Mouse (Mus musculus): Measurements from ENCODE around the gene Plekho2. TPM values are rescaled to one million over a fixed set of nuclear protein-coding genes. Genes with fewer than 3 reads are reported as not detected.

Gene Plekho2
- polyA plus RNA-seq, 1 experiment from 2014 or later = 21.4 TPM

DNA sequence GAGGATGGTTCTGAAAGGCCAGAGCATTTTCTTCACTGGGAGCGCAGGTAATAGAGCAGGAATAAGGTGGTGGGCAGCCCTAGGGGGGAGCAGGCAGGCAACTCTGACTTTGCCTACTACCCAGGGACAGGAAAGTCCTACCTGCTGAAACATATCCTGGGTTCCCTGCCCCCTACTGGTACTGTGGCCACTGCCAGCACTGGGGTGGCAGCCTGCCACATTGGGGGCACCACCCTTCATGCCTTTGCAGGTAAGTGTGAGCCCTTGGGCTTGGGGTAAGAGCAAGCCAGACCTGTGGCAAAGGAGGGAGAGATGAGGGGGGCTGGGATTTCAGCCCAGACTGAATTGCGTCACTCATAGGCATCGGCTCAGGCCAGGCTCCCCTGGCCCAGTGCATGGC, 9.3 kb upstream of the Plekho2 start:
- Histone ChIP-seq H3K4me3 (replicated peaks; ENCODE audit: low read length) (peak overlapping the region; percentile 58), H3K36me3 (ENCODE audit: control insufficient read depth, insufficient read depth, low read length) (peaks cover 15% of the 10 kb centered on the region; the same call in 1 of the 2 replicates), H3K27ac (ENCODE audit: low read length) (no peak overlapping the region), H3K9ac (ENCODE audit: low read length) (peak overlapping the region; percentile 66; the same call in 1 of the 2 replicates), H3K27me3 (ENCODE audit: control insufficient read depth, insufficient read depth, low read length) (no peaks in the 10 kb centered on the region), H3K4me1 (ENCODE audit: control insufficient read depth, insufficient read depth, low read length) (peaks cover 22% of the 10 kb centered on the region), H3K4me2 (ENCODE audit: low read depth, low read length) (peak overlapping the region; percentile 80), H3K9me3 (replicated peaks; ENCODE audit: control insufficient read depth, low read length) (no peaks in the 10 kb centered on the region)
- no peak for ATAC-seq (ENCODE audit: insufficient read depth, low FRiP score)
- WGBS = 98% methylated on average over 3 of the region's 3 CpGs

GRCm38 (mm10) chr9:65587573-65588358, 7.9 kb upstream of the Plekho2 start:
- Histone ChIP-seq H3K4me3 (replicated peaks; ENCODE audit: low read length) (peak overlapping the region; percentile 58), H3K9me3 (replicated peaks; ENCODE audit: control insufficient read depth, low read length) (no peaks in the 10 kb centered on the region), H3K36me3 (ENCODE audit: control insufficient read depth, insufficient read depth, low read length) (0 out of 2 replicates have a peak, but pooled peaks cover 8% of the 10 kb centered on the region), H3K4me2 (ENCODE audit: low read depth, low read length) (peak overlapping the region; percentile 80), H3K27me3 (ENCODE audit: control insufficient read depth, insufficient read depth, low read length) (no peaks in the 10 kb centered on the region), H3K27ac (ENCODE audit: low read length) (no peak overlapping the region), H3K4me1 (ENCODE audit: control insufficient read depth, insufficient read depth, low read length) (peaks cover 22% of the 10 kb centered on the region), H3K9ac (ENCODE audit: low read length) (peak overlapping the region; percentile 66)
- peak; percentile 14; the same call in 1 of the 2 replicates for ATAC-seq (ENCODE audit: insufficient read depth, low FRiP score)
- WGBS = 0% methylated on average over 64 of the region's 64 CpGs

DNA sequence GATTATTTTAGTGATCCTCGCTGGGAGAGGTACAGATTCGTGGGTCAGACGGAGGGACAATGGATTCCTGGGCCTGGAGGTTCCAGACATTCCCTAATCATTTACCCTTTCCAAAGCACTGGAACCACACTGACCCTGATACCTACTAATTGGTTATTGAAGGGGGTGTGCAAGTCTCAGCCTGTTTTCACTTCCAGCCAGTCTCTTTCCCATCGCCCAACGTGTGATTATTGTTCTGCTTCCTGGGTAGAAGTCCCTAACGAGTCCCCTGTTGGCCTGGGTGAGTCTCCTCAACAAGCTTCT, 7.4 kb upstream of the Plekho2 start:
- 0% methylated on average over 6 of the region's 6 CpGs for WGBS
- Histone ChIP-seq H3K4me3 (replicated peaks; ENCODE audit: low read length) (peak overlapping the region; percentile 58), H3K4me1 (ENCODE audit: control insufficient read depth, insufficient read depth, low read length) (peaks cover 22% of the 10 kb centered on the region), H3K27ac (ENCODE audit: low read length) (no peak overlapping the region), H3K9me3 (replicated peaks; ENCODE audit: control insufficient read depth, low read length) (no peaks in the 10 kb centered on the region), H3K9ac (ENCODE audit: low read length) (peak overlapping the region; percentile 66), H3K27me3 (ENCODE audit: control insufficient read depth, insufficient read depth, low read length) (no peaks in the 10 kb centered on the region), H3K4me2 (ENCODE audit: low read depth, low read length) (peak overlapping the region; percentile 80), H3K36me3 (ENCODE audit: control insufficient read depth, insufficient read depth, low read length) (0 out of 2 replicates have a peak, but pooled peaks cover 3% of the 10 kb centered on the region)
- no peak for ATAC-seq (ENCODE audit: insufficient read depth, low FRiP score)

- H3K4me2 ChIP-seq (ENCODE audit: low read depth, low read length) = peak within 1 kb of the TSS; percentile 80
- H3K4me3 ChIP-seq (replicated peaks; ENCODE audit: low read length) = peak within 1 kb of the TSS; percentile 58
- peak; percentile 90 for ATAC-seq (ENCODE audit: insufficient read depth, low FRiP score)
- H3K36me3 ChIP-seq (ENCODE audit: control insufficient read depth, insufficient read depth, low read length) = 0 out of 2 replicates have a peak, but pooled peaks cover 3% of the 10 kb centered on the region
- H3K9ac ChIP-seq (ENCODE audit: low read length) = peak within 1 kb of the TSS; percentile 66
- peaks cover 22% of the 10 kb centered on the region for H3K4me1 ChIP-seq (ENCODE audit: control insufficient read depth, insufficient read depth, low read length)
- no peaks in the 10 kb centered on the region for H3K9me3 ChIP-seq (replicated peaks; ENCODE audit: control insufficient read depth, low read length)
- H3K27ac ChIP-seq (ENCODE audit: low read length) = no peak within 1 kb of the TSS
- no peaks in the 10 kb centered on the region for H3K27me3 ChIP-seq (ENCODE audit: control insufficient read depth, insufficient read depth, low read length)
- WGBS = 9% methylated on average over 28 of the region's 28 CpGs
Observed at GRCm38 (mm10) chr9:65586406-65587269, 6.8 kb upstream of the Plekho2 start, which contains the start of gene Pif1. Pif1 (plus strand) TSS chr9:65587160.

- WGBS = 16% methylated on average over 8 of the region's 8 CpGs
- Histone ChIP-seq H3K36me3 (ENCODE audit: control insufficient read depth, insufficient read depth, low read length) (no peaks in the 10 kb centered on the region), H3K9ac (ENCODE audit: low read length) (no peak overlapping the region), H3K9me3 (replicated peaks; ENCODE audit: control insufficient read depth, low read length) (no peaks in the 10 kb centered on the region), H3K4me1 (ENCODE audit: control insufficient read depth, insufficient read depth, low read length) (peaks cover 4% of the 10 kb centered on the region), H3K4me2 (ENCODE audit: low read depth, low read length) (no peak overlapping the region), H3K27ac (ENCODE audit: low read length) (no peak overlapping the region), H3K27me3 (ENCODE audit: control insufficient read depth, insufficient read depth, low read length) (no peaks in the 10 kb centered on the region), H3K4me3 (replicated peaks; ENCODE audit: low read length) (no peak overlapping the region)
- ATAC-seq (ENCODE audit: insufficient read depth, low FRiP score) = no peak
Observed at GRCm38 (mm10) chr9:65583045-65583444, 3.2 kb upstream of the Plekho2 start.

DNA sequence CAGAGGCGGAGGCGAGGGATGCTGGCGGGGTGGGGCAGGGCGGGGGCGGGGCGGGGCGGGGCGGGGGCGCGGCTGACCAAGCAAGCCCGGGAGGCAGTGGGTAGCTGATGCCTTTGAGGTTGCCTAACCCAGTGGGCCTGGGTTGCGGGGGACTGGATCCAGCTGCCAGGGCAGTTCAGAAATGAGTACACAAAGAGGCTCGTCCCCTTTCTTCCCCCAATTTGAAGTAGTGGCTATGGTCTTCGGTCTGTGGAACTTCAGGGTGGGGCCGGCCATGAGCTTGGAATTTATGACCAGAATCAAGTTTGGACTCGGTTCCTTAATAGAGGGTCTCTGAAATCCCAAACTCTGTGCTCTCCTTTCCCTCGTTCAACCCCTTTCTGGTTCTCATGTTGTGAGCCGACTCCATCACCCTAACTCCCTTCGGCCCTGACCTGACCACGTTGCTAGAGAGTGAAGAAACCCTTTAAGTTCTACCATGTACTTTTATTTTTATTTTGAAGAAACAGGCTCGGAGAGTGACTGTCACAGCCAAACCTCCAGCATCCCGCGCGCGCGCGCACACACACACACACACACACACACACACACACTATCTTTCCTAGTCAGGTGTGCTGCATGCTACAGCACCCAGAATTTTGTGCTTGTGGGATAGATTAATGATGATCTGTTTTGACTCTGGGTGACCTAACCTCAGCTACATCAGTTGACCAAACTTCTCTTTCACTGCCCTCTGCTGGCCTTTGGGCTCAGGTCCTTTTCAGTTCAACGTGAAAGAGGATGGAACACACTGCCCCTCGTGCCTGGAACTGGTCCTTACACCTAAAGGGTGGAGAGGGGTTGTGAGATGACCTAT, 789 bp upstream of the Plekho2 start:
- 4% methylated on average over 24 of the region's 29 CpGs for WGBS
- Histone ChIP-seq H3K9ac (ENCODE audit: low read length) (peak overlapping the region; percentile 61; the same call in 1 of the 2 replicates), H3K36me3 (ENCODE audit: control insufficient read depth, insufficient read depth, low read length) (no peaks in the 10 kb centered on the region)

GRCm38 (mm10) chr9:65578801-65579249, 1.0 kb downstream of the Plekho2 start:
- Histone ChIP-seq H3K9me3 (replicated peaks; ENCODE audit: control insufficient read depth, low read length) (no peaks in the 10 kb centered on the region), H3K4me2 (ENCODE audit: low read depth, low read length) (peak overlapping the region; percentile 65), H3K27me3 (ENCODE audit: control insufficient read depth, insufficient read depth, low read length) (no peaks in the 10 kb centered on the region), H3K27ac (ENCODE audit: low read length) (peak overlapping the region; percentile 65), H3K4me3 (replicated peaks; ENCODE audit: low read length) (peak overlapping the region; percentile 66), H3K9ac (ENCODE audit: low read length) (peak overlapping the region; percentile 80), H3K36me3 (ENCODE audit: control insufficient read depth, insufficient read depth, low read length) (no peaks in the 10 kb centered on the region), H3K4me1 (ENCODE audit: control insufficient read depth, insufficient read depth, low read length) (peaks cover 29% of the 10 kb centered on the region)
- WGBS = 38% methylated on average over 9 of the region's 9 CpGs
- ATAC-seq (ENCODE audit: insufficient read depth, low FRiP score) = no peak

More for the DNA sequence above, 789 bp upstream of the Plekho2 start:
- H3K27ac ChIP-seq (ENCODE audit: low read length) = peak overlapping the region; percentile 87
- H3K27me3 ChIP-seq (ENCODE audit: control insufficient read depth, insufficient read depth, low read length) = no peaks in the 10 kb centered on the region
- H3K4me2 ChIP-seq (ENCODE audit: low read depth, low read length) = peak overlapping the region; percentile 65
- ATAC-seq (ENCODE audit: insufficient read depth, low FRiP score) = 0 out of 2 replicates have a peak, but pooled peaks have one; percentile 13
- H3K4me3 ChIP-seq (replicated peaks; ENCODE audit: low read length) = peak overlapping the region; percentile 66
- peaks cover 20% of the 10 kb centered on the region for H3K4me1 ChIP-seq (ENCODE audit: control insufficient read depth, insufficient read depth, low read length)
- no peaks in the 10 kb centered on the region for H3K9me3 ChIP-seq (replicated peaks; ENCODE audit: control insufficient read depth, low read length)

- 86% methylated on average over 4 of the region's 4 CpGs for WGBS
- Histone ChIP-seq H3K4me2 (ENCODE audit: low read depth, low read length) (peak overlapping the region; percentile 65), H3K27me3 (ENCODE audit: control insufficient read depth, insufficient read depth, low read length) (no peaks in the 10 kb centered on the region), H3K36me3 (ENCODE audit: control insufficient read depth, insufficient read depth, low read length) (0 out of 2 replicates have a peak, but pooled peaks cover under 1% of the 10 kb centered on the region), H3K4me3 (replicated peaks; ENCODE audit: low read length) (peak overlapping the region; percentile 66), H3K9me3 (replicated peaks; ENCODE audit: control insufficient read depth, low read length) (no peaks in the 10 kb centered on the region), H3K9ac (ENCODE audit: low read length) (peak overlapping the region; percentile 54), H3K4me1 (ENCODE audit: control insufficient read depth, insufficient read depth, low read length) (peaks cover 29% of the 10 kb centered on the region), H3K27ac (ENCODE audit: low read length) (peak overlapping the region; percentile 83)
- ATAC-seq (ENCODE audit: insufficient read depth, low FRiP score) = no peak
Observed at GRCm38 (mm10) chr9:65577511-65578196, 2.2 kb downstream of the Plekho2 start.
